Mouse (Mus musculus): Measurements from ENCODE around the gene Slc46a3. TPM values are rescaled to one million over a fixed set of nuclear protein-coding genes. Genes with fewer than 3 reads are reported as not detected.

The Slc46a3 gene
- polyA plus RNA-seq, 1 experiment from 2014 or later: 4.0 TPM

DNA sequence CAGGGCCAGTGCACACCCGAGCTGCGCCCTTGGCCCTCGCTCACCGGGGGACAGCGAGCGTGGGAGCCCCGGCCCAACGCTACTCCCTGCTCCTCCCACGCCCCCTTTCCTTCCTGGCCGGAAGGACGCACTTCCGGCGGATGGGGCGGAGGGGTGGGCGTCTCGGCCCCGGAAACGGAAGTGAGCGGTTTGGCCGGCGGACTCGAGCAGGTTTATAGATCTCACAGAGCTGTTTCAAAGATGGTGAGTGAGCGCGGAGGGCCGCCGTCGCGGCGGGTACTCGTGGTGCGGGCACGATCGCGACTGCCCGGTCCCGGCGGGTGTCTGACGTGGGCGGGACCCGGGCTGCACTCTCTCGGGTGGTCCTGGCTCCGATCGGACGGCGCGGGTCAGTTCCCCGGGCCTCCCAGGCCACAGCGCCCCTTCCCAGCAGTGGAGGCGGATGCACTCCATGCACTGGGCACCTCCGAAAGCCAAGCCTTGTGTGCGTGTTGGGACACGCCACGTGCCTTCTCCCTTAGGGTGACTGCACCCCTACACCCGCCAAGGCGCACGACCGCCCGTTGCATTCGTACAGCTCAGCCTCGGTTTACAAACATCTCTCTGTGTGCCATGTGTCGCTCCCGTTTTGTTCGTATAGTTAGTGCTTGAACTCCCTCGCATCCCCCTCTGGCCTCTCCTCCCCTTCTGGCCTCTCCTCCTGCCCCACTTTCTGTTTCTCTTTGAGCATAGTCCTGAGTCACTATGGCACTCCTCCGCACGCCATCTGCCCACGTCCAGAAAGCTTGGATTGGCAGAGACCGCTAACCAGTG lies 34.0 kb downstream of the Slc46a3 start, which contains the start of gene Pomp:
Gene Pomp (plus strand): TSS at position 13 of the 813 bp plus-strand sequence.
- no peaks in the 10 kb centered on the region for H3K9me3 ChIP-seq
- peaks cover 33% of the 10 kb centered on the region for H3K36me3 ChIP-seq
- peak within 1 kb of the TSS; percentile 50; the same call in 1 of the 2 replicates for H3K27ac ChIP-seq
- ATAC-seq (ENCODE audit: low FRiP score, low read depth): peak; percentile 97
- H3K4me2 ChIP-seq (replicated peaks): peak within 1 kb of the TSS; percentile 96
- H3K4me1 ChIP-seq: peaks cover 11% of the 10 kb centered on the region
- H3K27me3 ChIP-seq (replicated peaks): no peaks in the 10 kb centered on the region
- peak within 1 kb of the TSS; percentile 93 for H3K9ac ChIP-seq
- H3K4me3 ChIP-seq: peak within 1 kb of the TSS; percentile 94
- WGBS: under 1% methylated on average over 68 of the region's 68 CpGs

DNA sequence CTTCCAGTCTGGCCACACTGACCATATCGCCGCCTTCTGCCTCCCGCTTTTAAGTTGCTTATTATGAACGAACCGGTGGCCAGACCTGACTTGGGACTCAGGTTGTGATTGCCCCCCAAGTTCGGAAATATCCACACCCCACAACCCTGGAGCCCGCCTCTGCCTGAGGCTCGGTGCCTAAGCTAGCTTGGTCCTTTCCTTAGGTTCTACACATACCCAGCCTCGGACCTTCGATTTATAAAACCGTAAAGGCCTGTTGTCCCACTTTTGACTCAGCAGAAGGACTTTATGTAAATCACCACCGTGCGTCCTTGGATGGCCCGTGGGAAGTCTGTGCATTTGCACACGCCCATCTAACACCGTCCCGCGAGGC lies 34.6 kb downstream of the Slc46a3 start:
- H3K9me3 ChIP-seq: no peaks in the 10 kb centered on the region
- peaks cover 28% of the 10 kb centered on the region for H3K36me3 ChIP-seq
- peak overlapping the region; percentile 96 for H3K4me2 ChIP-seq (replicated peaks)
- H3K4me3 ChIP-seq: peak overlapping the region; percentile 94
- no peaks in the 10 kb centered on the region for H3K27me3 ChIP-seq (replicated peaks)
- 1% methylated on average over 18 of the region's 18 CpGs for WGBS
- no peak overlapping the region for H3K27ac ChIP-seq
- no peak for ATAC-seq (ENCODE audit: low FRiP score, low read depth)
- H3K9ac ChIP-seq: peak overlapping the region; percentile 93
- H3K4me1 ChIP-seq: peaks cover 11% of the 10 kb centered on the region

DNA sequence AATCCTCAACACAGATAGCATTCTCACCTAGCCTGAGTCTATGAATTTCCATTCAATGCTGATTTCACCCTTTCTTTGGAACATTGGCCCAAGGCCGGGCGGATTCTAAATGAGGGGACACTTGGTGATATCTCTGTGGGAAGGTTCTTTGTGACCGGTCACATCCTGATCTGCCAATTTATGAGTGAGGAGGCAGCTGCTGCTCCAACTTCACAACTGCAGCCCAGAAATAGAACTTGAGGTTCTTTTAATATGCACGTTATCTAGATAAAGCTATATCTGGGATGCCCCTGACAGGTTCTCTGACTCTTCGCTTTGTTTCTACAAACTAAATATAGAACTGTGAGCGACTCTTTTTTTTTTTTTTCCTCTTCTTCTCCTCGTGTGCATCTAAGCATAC lies 44.4 kb downstream of the Slc46a3 start:
- Histone ChIP-seq H3K27me3 (replicated peaks) (no peaks in the 10 kb centered on the region), H3K36me3 (no peaks in the 10 kb centered on the region), H3K4me1 (no peaks in the 10 kb centered on the region), H3K9ac (no peak overlapping the region), H3K4me3 (no peak overlapping the region), H3K27ac (no peak overlapping the region), H3K9me3 (no peaks in the 10 kb centered on the region), H3K4me2 (replicated peaks) (no peak overlapping the region)
- WGBS: 80% methylated on average over 7 of the region's 7 CpGs
- ATAC-seq (ENCODE audit: low FRiP score, low read depth): no peak

DNA sequence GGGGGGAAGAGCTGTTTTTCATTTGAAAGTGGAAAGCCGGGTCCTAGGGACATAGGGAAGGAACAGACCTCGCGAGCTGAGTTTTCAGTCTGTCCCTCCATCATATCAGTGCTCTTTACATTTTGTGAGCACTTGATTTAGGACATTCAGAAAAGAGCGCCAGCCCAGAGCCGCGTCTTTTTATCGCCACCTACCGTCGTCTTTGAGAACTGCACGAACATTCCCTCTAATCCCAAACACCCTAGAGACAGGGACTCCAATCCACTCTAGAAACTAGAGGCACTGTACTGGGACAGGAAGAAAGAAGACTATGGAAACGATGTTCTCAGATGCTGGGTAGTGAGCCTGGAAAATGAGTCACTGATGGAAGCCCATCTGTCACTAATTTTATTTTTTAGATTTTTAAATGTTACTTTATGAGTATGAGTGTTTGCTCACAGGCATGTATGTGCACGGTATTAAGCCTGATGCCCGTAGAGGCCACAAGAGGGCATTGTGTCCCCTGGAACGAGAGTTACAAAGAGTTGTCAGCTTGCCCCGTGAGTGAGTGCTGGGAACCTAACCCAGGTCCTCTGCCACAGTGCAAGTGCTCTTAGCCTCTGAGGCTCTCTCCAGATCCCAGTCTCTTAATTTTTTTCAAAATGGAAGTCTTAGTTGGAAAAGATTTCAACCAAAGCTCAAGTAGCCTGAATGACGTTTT lies 46.3 kb downstream of the Slc46a3 start:
- no peak overlapping the region for H3K4me3 ChIP-seq
- no peaks in the 10 kb centered on the region for H3K27me3 ChIP-seq (replicated peaks)
- H3K4me2 ChIP-seq (replicated peaks): no peak overlapping the region
- no peaks in the 10 kb centered on the region for H3K9me3 ChIP-seq
- H3K4me1 ChIP-seq: no peaks in the 10 kb centered on the region
- H3K9ac ChIP-seq: no peak overlapping the region
- no peaks in the 10 kb centered on the region for H3K36me3 ChIP-seq
- ATAC-seq (ENCODE audit: low FRiP score, low read depth): no peak
- no peak overlapping the region for H3K27ac ChIP-seq
- WGBS: 25% methylated on average over 16 of the region's 16 CpGs

DNA sequence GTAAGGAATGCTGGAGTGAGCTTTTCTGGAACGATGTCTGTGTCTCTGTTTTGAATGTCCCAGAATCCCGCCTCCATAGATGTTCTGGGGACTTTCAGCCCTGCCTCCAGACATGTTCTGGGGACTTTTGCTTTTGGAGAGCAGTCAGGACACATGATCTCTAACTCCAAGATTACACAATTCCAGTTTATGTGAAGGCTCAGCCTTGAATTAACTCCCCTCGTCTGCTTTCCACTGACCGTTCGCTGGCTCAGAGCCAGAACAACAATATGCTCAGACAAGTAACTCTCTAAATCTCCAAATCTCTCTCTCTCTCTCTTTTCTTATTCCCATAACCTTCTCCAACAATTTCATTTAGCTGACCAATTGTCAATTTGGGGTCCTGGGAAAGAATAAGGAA lies 47.3 kb downstream of the Slc46a3 start:
- no peaks in the 10 kb centered on the region for H3K27me3 ChIP-seq (replicated peaks)
- H3K4me3 ChIP-seq: no peak overlapping the region
- no peak overlapping the region for H3K27ac ChIP-seq
- H3K9ac ChIP-seq: no peak overlapping the region
- H3K4me2 ChIP-seq (replicated peaks): no peak overlapping the region
- H3K9me3 ChIP-seq: no peaks in the 10 kb centered on the region
- no peak for ATAC-seq (ENCODE audit: low FRiP score, low read depth)
- WGBS: 77% methylated on average over 5 of the region's 5 CpGs
- H3K4me1 ChIP-seq: no peaks in the 10 kb centered on the region
- no peaks in the 10 kb centered on the region for H3K36me3 ChIP-seq

DNA sequence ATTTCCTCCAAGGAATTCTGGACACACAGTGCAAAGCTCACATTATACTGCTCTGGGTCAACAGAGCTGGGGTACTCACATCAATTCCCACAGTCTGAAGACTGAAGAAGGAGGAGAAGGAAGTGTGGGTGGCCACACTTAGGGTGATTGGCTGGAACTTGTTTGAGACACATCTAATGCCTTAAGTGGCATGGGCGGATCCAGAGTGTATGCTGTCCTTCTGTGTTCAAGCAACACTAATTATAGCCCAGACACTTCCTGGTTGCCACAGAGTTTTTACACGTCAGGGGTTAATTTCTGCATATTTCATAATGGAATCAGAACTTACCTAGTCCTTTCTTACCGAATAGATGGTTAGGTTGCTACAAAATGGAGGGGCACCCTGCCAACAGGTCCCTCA lies 49.3 kb downstream of the Slc46a3 start:
- no peak for ATAC-seq (ENCODE audit: low FRiP score, low read depth)
- Histone ChIP-seq H3K4me3 (no peak overlapping the region), H3K27ac (no peak overlapping the region), H3K9me3 (no peaks in the 10 kb centered on the region), H3K9ac (no peak overlapping the region), H3K4me2 (replicated peaks) (no peak overlapping the region), H3K27me3 (replicated peaks) (no peaks in the 10 kb centered on the region), H3K4me1 (no peaks in the 10 kb centered on the region), H3K36me3 (no peaks in the 10 kb centered on the region)
- WGBS: 81% methylated on average over 3 of the region's 3 CpGs

DNA sequence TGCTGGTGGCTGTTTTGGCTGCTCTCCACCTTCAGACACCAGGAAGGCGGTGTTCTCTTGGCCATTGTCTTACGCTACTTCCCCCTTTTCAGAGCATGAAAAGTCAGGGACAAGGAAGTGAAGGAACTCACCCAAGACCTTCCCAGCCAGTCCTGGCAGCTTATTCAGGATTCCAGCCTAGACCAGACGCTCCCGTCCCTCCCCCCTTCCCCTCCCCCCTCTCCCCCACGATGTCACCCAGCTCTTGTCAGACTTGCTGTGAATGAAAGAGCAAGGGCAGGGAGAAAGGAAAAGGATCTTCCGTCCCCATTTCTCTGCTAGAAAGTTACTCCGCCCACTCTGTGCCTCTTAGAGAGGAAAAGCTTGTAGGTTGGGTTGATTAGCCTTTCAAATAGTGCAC lies 51.3 kb downstream of the Slc46a3 start:
- ATAC-seq (ENCODE audit: low FRiP score, low read depth): no peak
- Histone ChIP-seq H3K4me3 (no peak overlapping the region), H3K4me1 (no peaks in the 10 kb centered on the region), H3K27me3 (replicated peaks) (no peaks in the 10 kb centered on the region), H3K9ac (no peak overlapping the region), H3K27ac (no peak overlapping the region), H3K4me2 (replicated peaks) (no peak overlapping the region), H3K9me3 (no peaks in the 10 kb centered on the region), H3K36me3 (no peaks in the 10 kb centered on the region)
- 54% methylated on average over 7 of the region's 7 CpGs for WGBS

DNA sequence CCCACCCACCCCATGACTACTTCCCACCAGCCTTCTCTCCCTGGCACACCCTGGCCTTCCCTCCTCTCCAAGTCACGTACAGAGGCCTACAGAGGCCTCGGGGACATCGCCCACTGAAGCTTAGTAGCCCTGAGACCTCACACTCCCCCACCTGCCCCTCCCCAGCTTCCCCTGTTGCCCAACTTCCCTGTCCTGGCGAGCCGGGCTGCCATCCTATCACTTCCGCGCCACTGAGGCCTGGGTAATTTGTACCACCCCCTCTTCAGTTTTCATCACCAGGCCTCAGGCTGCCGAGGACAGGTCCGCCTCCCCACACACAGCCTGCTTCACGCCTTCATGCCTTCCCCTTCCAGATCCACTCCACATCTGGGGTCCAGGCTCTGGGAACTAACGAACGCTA lies 55.2 kb downstream of the Slc46a3 start:
- Histone ChIP-seq H3K27me3 (replicated peaks) (no peaks in the 10 kb centered on the region), H3K4me1 (peaks cover 3% of the 10 kb centered on the region), H3K4me3 (no peak overlapping the region), H3K27ac (no peak overlapping the region), H3K9ac (no peak overlapping the region), H3K4me2 (replicated peaks) (no peak overlapping the region), H3K36me3 (no peaks in the 10 kb centered on the region), H3K9me3 (no peaks in the 10 kb centered on the region)
- no peak for ATAC-seq (ENCODE audit: low FRiP score, low read depth)
- WGBS: 82% methylated on average over 12 of the region's 12 CpGs

DNA sequence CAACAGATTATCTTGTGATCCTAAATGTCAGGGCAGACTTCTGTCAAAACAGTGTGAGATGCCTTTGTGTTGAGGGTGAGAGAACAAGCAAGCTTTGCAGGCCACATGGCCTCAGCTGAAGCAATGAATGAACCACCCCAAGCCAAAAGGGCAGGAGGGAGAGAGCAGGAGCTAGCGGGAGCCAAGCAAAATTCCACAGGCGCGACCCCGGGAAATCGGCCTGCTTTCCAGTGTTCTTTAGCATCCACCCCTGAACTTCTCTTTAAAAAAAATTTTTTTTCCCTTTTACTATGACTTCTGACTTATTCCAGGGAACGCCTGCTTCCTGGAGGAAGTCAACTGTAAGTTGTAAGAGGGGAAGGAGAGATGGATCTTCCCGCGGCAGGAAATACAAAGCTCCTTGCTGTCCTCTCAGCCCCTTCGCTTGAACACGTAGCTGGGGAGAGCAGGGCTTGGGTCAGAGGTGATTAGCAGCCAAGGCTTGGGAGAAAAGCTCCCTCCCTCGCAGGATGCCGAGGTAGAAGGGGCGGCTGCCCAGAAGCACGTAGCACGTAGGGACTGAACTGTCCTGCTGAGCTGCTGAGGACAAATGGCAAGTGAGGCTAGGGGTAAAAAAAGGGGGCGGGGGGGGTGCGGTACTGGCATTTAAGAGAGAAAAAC lies 59.6 kb downstream of the Slc46a3 start:
- Histone ChIP-seq H3K4me1 (peaks cover 3% of the 10 kb centered on the region), H3K27me3 (replicated peaks) (no peaks in the 10 kb centered on the region), H3K4me2 (replicated peaks) (peak overlapping the region; percentile 34; the same call in 1 of the 2 replicates), H3K27ac (no peak overlapping the region), H3K4me3 (no peak overlapping the region), H3K36me3 (no peaks in the 10 kb centered on the region), H3K9me3 (no peaks in the 10 kb centered on the region), H3K9ac (no peak overlapping the region)
- ATAC-seq (ENCODE audit: low FRiP score, low read depth): no peak
- WGBS: 14% methylated on average over 17 of the region's 17 CpGs

DNA sequence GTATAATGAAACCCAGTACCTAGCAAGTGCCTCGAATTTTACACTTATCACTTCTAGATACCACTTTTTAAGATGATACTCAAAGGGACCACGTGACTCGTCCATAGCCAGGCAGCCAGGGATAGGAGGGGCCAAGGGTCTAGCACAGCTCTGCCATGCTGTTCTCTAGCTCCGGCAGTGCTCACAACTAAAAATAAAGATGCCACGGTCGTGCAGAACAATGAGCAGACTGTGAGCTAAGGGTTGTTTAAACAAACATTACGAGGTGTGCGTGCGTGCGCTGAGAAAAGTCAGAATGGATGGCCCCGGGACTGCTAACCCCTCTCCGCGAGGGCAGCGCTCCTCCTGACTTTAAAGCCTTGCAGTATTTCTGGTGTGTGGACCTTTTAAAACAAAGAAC lies 61.8 kb downstream of the Slc46a3 start:
- no peak overlapping the region for H3K4me3 ChIP-seq
- no peak overlapping the region for H3K9ac ChIP-seq
- H3K36me3 ChIP-seq: no peaks in the 10 kb centered on the region
- no peak overlapping the region for H3K4me2 ChIP-seq (replicated peaks)
- 42% methylated on average over 14 of the region's 14 CpGs for WGBS
- H3K27ac ChIP-seq: no peak overlapping the region
- H3K9me3 ChIP-seq: no peaks in the 10 kb centered on the region
- no peaks in the 10 kb centered on the region for H3K27me3 ChIP-seq (replicated peaks)
- peaks cover 3% of the 10 kb centered on the region for H3K4me1 ChIP-seq
- no peak for ATAC-seq (ENCODE audit: low FRiP score, low read depth)

DNA sequence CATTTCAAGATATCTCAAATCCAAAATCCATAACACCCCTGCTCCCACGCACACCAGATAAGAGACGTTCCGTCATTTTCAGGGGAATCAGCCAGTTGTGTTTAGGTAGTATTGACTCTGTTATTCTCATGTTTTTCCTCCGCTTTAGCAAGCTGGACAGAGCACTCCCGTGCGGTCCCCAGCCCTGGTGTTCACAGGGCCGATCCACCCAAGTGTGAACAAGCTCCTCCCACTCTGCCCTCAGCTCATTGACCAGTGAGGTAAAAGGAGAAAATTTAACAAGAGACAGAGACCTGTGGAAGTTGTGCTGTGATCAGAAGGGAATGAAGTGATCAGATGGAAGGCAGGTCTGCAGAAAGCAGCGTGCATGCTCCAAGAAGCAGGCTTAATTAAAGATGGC lies 65.8 kb downstream of the Slc46a3 start:
- Histone ChIP-seq H3K36me3 (no peaks in the 10 kb centered on the region), H3K27me3 (replicated peaks) (no peaks in the 10 kb centered on the region), H3K9me3 (no peaks in the 10 kb centered on the region), H3K27ac (no peak overlapping the region), H3K4me3 (no peak overlapping the region), H3K4me1 (no peaks in the 10 kb centered on the region; the same call in 1 of the 2 replicates), H3K4me2 (replicated peaks) (no peak overlapping the region), H3K9ac (no peak overlapping the region)
- ATAC-seq (ENCODE audit: low FRiP score, low read depth): no peak
- WGBS: 83% methylated on average over 8 of the region's 8 CpGs
